Mouse (Mus musculus) adrenal gland (tissue): ENCODE measurements around the gene Lmbrd2.

Source experiments
- intact Hi-C: fragments of 180-260 bp; cut with DNase I; formaldehyde crosslinking; loops from one replicate; pipeline ENCODE4 v1.15.1; 2025
- long read RNA-seq, 2 experiments: library from polyadenylated mRNA; unstranded; transcript quantifications; one replicate each; pipeline ENCODE4 v2.0.0; 2020; ENCODE audit warnings: borderline replicate concordance in 1 of 2; ENCODE audit not compliant: insufficient replicate concordance in 1 of 2

The Lmbrd2 gene
- long read RNA-seq, experiment 1, partial matches to known transcripts = 0 of 5 reads
- long read RNA-seq, experiment 1, other reads (novel, unspliced or antisense) = 5 of 5 reads
- long read RNA-seq, experiment 2, partial matches to known transcripts = 1 of 5 reads
- long read RNA-seq, experiment 2, other reads (novel, unspliced or antisense) = 4 of 5 reads

DNA sequence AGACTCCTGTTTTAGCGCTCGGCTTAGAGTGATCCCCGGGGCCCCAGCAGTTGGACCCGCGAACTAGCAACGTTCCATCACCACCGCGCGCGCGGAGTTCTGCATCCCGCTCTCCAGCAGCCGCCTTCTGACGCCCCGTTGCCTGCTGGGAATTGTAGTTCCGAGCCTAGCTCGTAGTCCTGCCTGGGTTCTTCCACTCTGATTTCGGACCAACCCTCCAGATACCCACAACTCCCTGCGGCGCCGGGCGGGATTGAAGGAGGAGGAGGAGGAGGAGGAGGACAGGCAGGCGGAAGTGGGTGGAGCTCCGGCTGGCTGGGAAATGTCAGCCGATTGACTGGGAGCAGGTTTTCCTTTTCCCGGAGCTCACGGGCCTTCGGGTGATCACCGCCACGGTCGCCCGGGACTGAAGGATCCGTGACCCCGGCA is at the start of gene Lmbrd2:
Gene Lmbrd2 (plus strand): TSS at position 299 of the 429 bp plus-strand sequence.
- intact Hi-C loops = no loop called here

- intact Hi-C loops = no loop called here
Measured at GRCm38 (mm10) chr15:9090662-9091061, 49.7 kb upstream of the Lmbrd2 start.

- intact Hi-C loops = no loop called here
Measured at GRCm38 (mm10) chr15:9093598-9094365, 46.6 kb upstream of the Lmbrd2 start.

DNA sequence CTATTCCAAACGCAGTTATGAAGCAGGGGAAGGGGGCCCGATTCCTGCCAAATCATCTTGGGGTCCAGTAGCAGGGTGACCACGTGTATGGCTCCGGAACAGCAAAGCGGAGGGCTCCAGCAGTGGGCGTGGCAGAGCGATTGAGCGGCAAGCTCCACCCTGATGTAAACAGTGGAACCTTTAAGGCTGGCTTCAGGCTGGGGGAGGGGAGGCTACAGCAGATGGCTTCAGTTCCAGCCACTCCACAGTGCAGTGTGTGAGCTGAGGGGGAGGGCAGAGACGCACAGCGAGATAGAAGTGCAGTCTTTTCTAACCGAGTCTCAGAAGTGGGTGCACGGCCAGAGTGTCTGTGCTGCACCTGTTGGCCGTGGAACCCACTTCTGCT is 46.0 kb upstream of the Lmbrd2 start:
- intact Hi-C loops = no loop called here

DNA sequence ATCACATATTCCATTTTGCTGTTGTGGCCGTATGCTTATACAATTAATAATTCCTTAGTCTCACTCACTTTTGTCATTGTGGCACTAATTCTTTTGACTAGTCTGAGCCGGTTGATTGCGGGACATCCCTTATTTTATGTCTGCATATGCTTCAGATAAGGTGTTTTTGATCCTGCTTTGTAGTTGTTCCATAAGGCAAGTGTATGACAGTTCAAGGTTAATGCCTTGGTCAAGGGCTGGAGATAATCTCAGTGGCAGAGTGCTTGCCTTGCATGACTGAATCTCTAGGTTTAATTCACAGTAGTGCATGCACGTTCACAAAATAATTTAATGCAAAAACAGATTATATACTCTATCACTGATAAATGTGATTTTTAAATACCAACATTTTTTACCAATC is 43.5 kb upstream of the Lmbrd2 start:
- intact Hi-C loops = no loop called here

GRCm38 (mm10) chr15:9100446-9101077 is 39.8 kb upstream of the Lmbrd2 start:
- intact Hi-C loops = no loop called here

DNA sequence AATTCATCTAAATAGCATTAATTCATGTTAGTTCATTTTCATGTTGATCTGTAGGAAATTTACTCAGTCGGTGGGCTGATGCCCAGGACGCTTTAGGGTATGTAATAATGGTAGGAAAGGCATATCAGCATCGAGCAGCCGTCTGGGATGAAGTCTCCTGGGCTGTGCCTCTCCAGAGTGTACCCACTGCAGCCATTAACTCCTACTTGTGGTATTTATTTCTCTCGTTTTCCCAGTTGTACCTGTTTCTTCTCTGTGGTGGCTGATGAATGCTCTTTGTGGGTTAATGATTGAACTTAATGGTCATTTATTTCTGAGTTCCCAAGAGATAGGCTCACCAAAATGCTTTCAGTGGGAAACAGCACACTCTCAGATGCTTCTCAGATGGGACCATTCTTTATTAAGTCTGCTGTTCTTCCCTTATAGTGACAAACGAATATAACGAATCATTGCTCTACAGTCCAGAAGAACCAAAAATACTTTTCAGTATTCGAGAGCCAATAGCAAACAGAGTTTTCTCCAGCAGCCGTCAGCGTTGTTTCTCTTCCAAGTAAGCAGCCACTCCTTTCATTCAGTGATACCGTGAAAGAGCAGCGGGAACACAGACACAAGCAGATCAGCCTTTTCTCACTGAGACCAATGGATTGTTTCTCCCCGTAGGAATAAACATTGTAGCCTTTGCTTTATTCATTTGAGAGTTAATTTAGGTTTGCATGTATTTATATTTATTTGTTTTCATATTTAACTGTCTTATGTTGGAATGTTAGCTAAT is 33.9 kb upstream of the Lmbrd2 start:
- intact Hi-C loops = no loop called here

DNA sequence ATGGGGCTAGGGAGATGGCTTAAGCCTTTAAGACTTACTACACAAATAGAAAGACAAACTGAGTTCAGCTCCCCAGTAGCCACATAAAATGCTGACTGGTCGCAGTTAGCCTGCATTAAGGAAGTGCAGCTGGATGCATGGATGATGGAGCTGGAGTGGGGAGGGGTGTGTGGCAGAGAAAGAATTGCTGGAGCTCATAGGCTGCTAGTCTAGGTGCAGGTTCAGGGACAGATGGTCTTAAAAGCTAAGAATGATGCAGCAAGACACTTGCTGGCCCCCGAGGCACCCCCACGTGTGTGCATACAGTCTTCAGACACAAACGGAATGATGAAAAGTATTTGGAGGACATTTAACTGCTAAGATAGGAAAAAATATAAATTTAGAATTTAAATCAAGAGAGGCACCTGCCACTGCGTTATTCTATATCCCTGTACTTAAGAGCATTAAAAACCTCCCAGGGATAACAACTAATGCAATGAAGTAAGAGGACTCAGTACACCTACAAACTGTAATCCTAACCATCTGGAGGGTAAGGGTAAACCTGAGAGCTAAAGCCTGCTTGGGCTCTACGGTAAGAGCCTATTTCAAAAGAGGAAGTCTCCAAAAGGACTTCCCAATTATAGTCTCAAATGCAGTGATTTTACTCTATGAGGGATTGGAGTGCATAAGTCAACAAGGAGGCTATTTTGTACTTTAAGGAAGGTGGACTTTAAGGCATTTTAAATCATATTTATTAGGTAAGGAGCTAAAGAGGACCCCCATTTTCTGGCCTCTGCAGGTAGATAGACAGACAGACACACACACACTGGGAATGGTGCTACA is 29.6 kb upstream of the Lmbrd2 start:
- intact Hi-C loops = no loop called here

GRCm38 (mm10) chr15:9111648-9112047 is 28.7 kb upstream of the Lmbrd2 start:
- intact Hi-C loops = no loop called here

DNA sequence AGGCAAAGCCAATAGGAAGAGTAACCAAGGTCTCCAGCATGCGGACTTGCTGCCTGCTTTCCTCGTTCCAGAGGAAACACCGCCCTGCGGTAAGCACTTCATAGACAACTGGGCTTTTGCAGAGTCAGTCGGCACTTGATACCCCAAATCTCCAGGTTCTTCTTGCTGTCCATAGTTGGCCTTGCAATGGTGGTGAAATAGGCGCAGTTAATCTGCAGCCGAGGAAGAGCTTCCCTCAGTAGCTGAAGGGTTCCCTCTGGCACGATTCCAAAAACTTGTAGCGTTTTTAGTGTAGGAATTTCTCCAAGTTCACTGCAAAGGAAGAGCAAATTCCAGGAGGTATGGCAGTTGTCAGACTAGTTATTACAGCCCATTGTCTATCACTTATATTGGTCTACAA is 26.8 kb upstream of the Lmbrd2 start:
- intact Hi-C loops = no loop called here

DNA sequence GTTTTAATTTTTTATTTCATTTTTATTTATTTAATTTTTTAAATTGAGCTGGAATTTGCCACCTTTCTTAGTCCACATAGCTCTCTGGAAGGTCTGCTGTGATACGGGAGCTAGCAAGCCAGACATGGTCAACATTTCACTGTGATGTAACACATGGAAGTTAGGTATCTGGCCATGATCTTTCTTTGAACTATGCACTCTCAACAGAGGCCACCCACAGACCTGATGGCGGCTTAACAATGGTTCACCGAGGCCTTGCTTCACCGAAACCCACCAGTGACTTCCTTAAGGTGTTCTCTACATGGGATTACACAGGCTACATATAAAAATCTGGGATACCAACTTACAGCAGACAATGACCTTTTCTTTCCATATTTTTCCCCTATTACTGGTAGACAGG is 26.2 kb upstream of the Lmbrd2 start:
- intact Hi-C loops = no loop called here

- intact Hi-C loops = no loop called here
Measured at GRCm38 (mm10) chr15:9114599-9114998, 25.8 kb upstream of the Lmbrd2 start.

DNA sequence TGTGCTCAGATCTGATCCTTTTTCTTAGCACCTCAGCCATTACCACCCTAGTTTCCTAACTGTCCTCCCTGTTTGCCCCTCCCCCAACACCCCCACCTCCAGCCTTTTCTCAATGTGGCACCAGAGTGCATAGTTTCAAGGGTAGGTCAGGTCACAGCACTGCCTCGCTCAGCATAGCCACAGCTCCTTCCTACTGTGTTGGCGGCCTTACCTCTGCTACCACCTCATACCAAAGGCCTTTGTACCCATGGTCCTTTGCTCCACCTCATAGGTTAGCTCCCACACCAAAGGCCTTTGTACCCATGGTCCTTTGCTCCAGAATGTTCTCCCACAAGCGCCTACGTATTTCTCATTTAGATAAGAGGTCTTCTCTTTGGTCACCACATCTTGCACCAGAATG is 21.5 kb upstream of the Lmbrd2 start:
- intact Hi-C loops = no loop called here

DNA sequence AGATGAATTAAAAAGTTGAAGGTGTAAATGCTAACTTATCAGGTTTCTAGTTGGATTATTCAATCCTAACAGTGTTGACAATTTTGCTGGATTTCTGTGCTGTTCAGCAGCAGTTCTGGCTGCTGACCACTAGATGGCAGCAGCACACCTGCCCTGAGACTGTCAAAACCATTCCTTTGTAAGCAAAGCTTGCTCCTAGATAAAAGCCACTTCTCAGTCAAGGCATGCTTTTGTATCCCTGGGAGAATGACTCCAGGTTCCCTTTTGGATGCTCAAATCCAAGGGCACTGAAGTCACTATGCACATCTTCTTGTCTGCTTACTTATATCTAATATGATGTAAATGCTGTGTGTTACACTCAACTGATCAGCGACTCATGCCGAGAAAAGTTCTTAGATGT is 20.3 kb upstream of the Lmbrd2 start:
- intact Hi-C loops = no loop called here

DNA sequence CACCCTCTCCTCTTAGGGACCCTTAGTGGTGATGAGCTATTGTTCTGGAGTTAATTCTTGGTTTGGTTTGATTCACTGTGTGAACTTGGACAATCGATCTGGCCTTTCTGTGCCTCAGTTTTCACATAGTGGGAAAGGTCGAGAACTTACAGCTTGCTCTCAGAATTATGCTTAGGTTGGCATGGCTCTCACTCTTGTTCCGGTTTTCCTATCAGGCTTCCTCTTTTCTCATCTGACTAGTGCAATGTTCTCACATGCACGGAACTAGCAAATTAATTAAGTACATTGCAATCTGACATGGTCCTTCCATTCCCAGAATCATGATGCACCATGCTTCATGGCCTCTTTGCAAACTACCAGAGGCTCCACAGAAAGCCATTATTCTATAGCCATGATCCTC is 17.4 kb upstream of the Lmbrd2 start:
- intact Hi-C loops = no loop called here

- intact Hi-C loops = no loop called here
Measured at GRCm38 (mm10) chr15:9124856-9125255, 15.5 kb upstream of the Lmbrd2 start.

DNA sequence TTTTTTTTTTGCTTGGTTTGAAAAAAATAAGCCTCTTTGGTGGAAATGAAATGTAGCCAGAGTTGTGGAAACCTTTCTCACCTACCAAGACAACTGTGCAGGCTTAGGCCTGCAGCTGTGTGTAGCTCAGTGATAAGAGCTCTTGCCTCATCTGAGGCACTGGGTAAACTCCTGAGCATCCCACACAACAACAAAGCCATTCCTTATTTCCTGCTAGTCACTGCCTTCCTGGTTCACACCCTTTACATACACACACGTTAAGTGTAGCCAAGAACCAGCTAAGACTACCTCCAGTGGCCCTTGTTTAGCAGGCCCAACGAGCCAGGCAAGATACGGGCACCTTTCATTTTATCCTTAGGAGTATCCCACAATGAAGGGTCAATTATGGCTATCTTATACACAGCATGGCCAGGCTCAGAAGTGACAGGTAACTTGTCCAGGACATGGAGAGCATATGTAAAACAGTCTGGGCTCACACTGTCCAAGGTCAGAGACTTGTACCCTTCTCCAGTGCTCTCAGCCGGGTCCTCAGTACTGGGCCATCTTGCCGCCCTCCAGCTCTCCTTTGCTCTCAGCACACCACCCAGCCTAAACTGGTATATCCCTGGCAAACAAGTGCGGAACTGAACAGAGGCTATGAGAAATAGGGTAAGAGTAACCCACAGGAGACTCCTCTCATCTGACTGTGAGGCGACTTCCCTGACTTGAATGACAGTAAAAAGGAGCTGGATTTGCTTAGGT is 13.1 kb upstream of the Lmbrd2 start:
- intact Hi-C loops = no loop called here

DNA sequence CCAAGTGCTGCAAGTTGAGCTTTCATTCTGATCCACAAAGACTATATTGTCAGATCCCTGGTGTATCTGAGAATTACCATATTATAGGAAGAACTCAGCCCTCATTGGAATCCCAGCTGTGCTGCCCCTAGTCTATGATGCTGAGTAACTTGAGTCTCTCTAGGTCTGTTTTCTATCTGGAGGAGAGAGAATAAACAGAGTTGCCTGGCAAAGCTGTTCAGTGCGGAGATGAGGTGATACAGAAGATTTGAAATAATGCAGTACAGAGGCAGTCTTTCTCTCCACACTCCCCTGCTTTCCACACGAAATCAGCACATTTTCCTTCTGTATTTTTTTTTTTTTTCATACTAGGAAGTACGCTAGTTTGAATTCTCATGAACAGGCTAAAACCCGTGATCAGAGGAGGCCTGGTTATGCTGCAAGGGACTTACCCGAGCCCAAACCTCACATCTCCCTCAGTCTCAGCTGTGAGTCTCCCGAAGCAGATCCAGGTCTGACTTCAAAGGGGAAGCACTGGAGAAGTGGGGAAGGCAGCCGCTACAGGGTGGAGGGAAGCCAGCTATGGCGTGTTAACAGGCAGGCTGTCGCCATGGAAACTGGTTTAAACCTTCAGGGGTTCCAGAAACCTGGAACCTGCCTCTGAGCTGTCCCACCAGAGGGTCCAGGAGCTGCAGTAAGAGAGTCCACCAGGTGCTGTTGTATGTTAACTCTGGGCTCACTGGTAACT is 9.4 kb upstream of the Lmbrd2 start:
- intact Hi-C loops = no loop called here

- intact Hi-C loops = no loop called here
Measured at GRCm38 (mm10) chr15:9131499-9131888, 8.9 kb upstream of the Lmbrd2 start.
